Mouse (Mus musculus): ENCODE data around the gene Rprd2. TPM values are rescaled to one million over a fixed set of nuclear protein-coding genes. Genes with fewer than 3 reads are reported as not detected.

Gene Rprd2
- polyA plus RNA-seq, 1 experiment = 7.7 TPM

GRCm38 (mm10) chr3:95761771-95762170 is 56.9 kb downstream of the Rprd2 start:
- no peak overlapping the region for H3ac ChIP-seq (ENCODE audit: control insufficient read depth, insufficient read length, low read depth)
- TF ChIP-seq MYOG (IDR thresholded peaks at IDR 0.05; ENCODE audit: control insufficient read depth, extremely low read depth, insufficient read length) (no peak), MYOD1 (IDR thresholded peaks at IDR 0.05; ENCODE audit: control insufficient read depth, insufficient read length, low read depth) (no peak), CEBPB (IDR thresholded peaks at IDR 0.05; ENCODE audit: low read depth) (no peak), CTCF (IDR thresholded peaks at IDR 0.05; ENCODE audit: control insufficient read depth, insufficient read depth, insufficient read length) (no peak), MAX (IDR thresholded peaks at IDR 0.05) (no peak), USF1 (IDR thresholded peaks at IDR 0.05; ENCODE audit: low read depth) (no peak), FOSL1 (IDR thresholded peaks at IDR 0.05; ENCODE audit: insufficient read depth, low read length, poor library complexity, severe bottlenecking) (no peak)
- no peak overlapping the region for H3K4me3 ChIP-seq (ENCODE audit: insufficient read depth, poor library complexity, severe bottlenecking)
- no peaks in the 10 kb centered on the region for H3K79me3 ChIP-seq (ENCODE audit: low read depth)
- H3K36me3 ChIP-seq (ENCODE audit: control insufficient read depth, insufficient read depth) = peaks cover 25% of the 10 kb centered on the region
- no peaks in the 10 kb centered on the region for H3K79me2 ChIP-seq (ENCODE audit: control insufficient read depth, insufficient read depth)
- no peaks in the 10 kb centered on the region for H3K27me3 ChIP-seq (ENCODE audit: control insufficient read depth, insufficient read depth, insufficient read length)

- Histone ChIP-seq H3K36me3 (ENCODE audit: control insufficient read depth, insufficient read depth) (peaks cover 19% of the 10 kb centered on the region), H3K79me2 (ENCODE audit: control insufficient read depth, insufficient read depth) (no peaks in the 10 kb centered on the region), H3ac (ENCODE audit: control insufficient read depth, insufficient read length, low read depth) (no peak overlapping the region), H3K27me3 (ENCODE audit: control insufficient read depth, insufficient read depth, insufficient read length) (no peaks in the 10 kb centered on the region), H3K79me3 (ENCODE audit: low read depth) (no peaks in the 10 kb centered on the region), H3K4me3 (ENCODE audit: insufficient read depth, poor library complexity, severe bottlenecking) (no peak overlapping the region)
- TF ChIP-seq MAX (IDR thresholded peaks at IDR 0.05) (no peak), FOSL1 (IDR thresholded peaks at IDR 0.05; ENCODE audit: insufficient read depth, low read length, poor library complexity, severe bottlenecking) (no peak), USF1 (IDR thresholded peaks at IDR 0.05; ENCODE audit: low read depth) (no peak), MYOG (IDR thresholded peaks at IDR 0.05; ENCODE audit: control insufficient read depth, extremely low read depth, insufficient read length) (no peak)
These were observed 58.0 kb downstream of the Rprd2 start for GRCm38 (mm10) chr3:95760656-95761055.

DNA sequence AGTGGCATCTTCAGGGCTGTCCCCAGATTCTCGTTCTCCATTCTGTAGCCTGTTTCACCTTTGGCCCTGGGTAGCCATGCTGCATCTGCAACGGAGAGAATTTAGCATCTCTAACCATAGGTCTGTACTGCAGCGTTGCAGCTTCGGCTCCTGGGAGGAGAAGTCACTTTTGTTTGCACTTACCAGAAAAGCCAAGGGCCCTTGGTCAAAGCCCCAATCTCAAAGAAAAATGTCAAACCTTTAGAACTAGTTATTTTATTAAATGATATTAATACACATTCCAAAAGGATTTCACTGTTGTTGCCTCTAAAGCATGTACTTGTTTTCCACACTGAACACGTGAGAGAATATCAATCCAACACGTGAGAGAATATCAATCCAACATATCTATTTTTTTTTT is 58.6 kb downstream of the Rprd2 start, which contains the start of gene Tars2:
TSS of gene Tars2 (minus strand) at position 101 of the 400 bp plus-strand sequence.
- no peak within 1 kb of the TSS for H3ac ChIP-seq (ENCODE audit: control insufficient read depth, insufficient read length, low read depth)
- no peak for TF ChIP-seq MAX (IDR thresholded peaks at IDR 0.05)
- no peak for TF ChIP-seq MYOD1 (IDR thresholded peaks at IDR 0.05; ENCODE audit: control insufficient read depth, insufficient read length, low read depth)
- no peak for TF ChIP-seq CEBPB (IDR thresholded peaks at IDR 0.05; ENCODE audit: low read depth)
- TF ChIP-seq MYOG (IDR thresholded peaks at IDR 0.05; ENCODE audit: control insufficient read depth, extremely low read depth, insufficient read length) = no peak
- TF ChIP-seq FOSL1 (IDR thresholded peaks at IDR 0.05; ENCODE audit: insufficient read depth, low read length, poor library complexity, severe bottlenecking) = no peak
- no peak for TF ChIP-seq CTCF (IDR thresholded peaks at IDR 0.05; ENCODE audit: control insufficient read depth, insufficient read depth, insufficient read length)
- no peak for TF ChIP-seq USF1 (IDR thresholded peaks at IDR 0.05; ENCODE audit: low read depth)
- H3K79me3 ChIP-seq (ENCODE audit: low read depth) = no peaks in the 10 kb centered on the region
- H3K79me2 ChIP-seq (ENCODE audit: control insufficient read depth, insufficient read depth) = no peaks in the 10 kb centered on the region
- H3K4me3 ChIP-seq (ENCODE audit: insufficient read depth, poor library complexity, severe bottlenecking) = no peak within 1 kb of the TSS
- H3K27me3 ChIP-seq (ENCODE audit: control insufficient read depth, insufficient read depth, insufficient read length) = no peaks in the 10 kb centered on the region
- peaks cover 14% of the 10 kb centered on the region for H3K36me3 ChIP-seq (ENCODE audit: control insufficient read depth, insufficient read depth)

DNA sequence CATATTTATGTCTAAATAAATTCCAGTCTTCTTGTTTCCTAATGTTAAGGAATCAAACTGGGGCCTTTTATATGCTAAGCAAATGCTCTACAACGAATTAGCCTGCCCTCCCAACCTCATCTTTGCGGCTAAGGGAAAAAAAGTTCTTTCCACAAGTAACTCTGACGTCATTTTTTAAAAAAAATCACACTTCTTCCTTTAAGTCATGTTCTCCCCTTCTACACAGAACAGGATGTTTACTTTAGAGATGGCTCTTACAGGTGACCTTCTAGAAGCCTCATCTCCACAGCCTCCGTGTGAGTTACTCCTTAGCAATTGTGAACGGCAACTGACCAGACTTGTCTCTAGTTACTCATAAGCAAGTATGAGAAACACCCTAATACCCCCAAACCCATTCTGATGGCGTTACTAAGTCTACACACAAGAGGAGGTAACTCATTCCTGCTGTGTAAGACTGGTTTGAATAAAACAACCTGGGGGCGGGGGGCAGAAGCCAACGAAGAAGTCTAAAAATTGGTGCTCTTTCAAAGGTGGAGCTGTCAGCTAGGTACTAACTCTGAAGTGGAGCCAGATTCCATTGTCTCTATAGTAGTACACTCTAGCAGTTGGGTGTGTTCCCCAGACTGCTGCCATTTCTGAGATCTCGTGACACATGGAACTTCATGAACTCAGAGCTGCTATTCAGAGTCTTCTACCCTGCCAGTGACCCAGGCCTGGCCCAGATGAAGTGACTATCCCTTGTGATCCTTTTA is 60.0 kb downstream of the Rprd2 start:
- no peak for TF ChIP-seq CTCF (IDR thresholded peaks at IDR 0.05; ENCODE audit: control insufficient read depth, insufficient read depth, insufficient read length)
- TF ChIP-seq USF1 (IDR thresholded peaks at IDR 0.05; ENCODE audit: low read depth) = no peak
- TF ChIP-seq MYOG (IDR thresholded peaks at IDR 0.05; ENCODE audit: control insufficient read depth, extremely low read depth, insufficient read length) = no peak
- no peak for TF ChIP-seq MYOD1 (IDR thresholded peaks at IDR 0.05; ENCODE audit: control insufficient read depth, insufficient read length, low read depth)
- no peaks in the 10 kb centered on the region for H3K27me3 ChIP-seq (ENCODE audit: control insufficient read depth, insufficient read depth, insufficient read length)
- H3K36me3 ChIP-seq (ENCODE audit: control insufficient read depth, insufficient read depth) = peaks cover 4% of the 10 kb centered on the region
- H3K4me3 ChIP-seq (ENCODE audit: insufficient read depth, poor library complexity, severe bottlenecking) = no peak overlapping the region
- no peak overlapping the region for H3ac ChIP-seq (ENCODE audit: control insufficient read depth, insufficient read length, low read depth)
- no peaks in the 10 kb centered on the region for H3K79me3 ChIP-seq (ENCODE audit: low read depth)
- H3K79me2 ChIP-seq (ENCODE audit: control insufficient read depth, insufficient read depth) = peaks cover 10% of the 10 kb centered on the region

DNA sequence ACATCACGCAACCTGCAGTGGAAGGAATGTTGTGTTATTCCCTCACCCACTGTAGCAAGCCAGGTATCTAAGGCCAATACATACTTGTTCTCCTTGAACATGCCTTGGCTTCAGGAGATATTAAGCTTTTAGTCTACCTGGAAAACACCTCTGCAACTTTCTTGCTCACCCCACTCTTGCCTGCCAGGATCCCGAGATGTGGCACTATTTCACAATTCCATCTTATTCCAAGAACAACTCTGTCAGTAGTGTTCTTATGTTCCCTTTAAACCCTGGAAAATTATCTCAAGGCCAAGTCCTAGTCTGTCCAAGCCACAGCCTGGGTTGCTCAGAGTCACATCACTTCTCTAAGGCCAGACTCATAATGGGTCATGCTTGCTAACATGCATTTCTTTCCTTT is 61.9 kb downstream of the Rprd2 start:
- no peak overlapping the region for H3ac ChIP-seq (ENCODE audit: control insufficient read depth, insufficient read length, low read depth)
- no peaks in the 10 kb centered on the region for H3K27me3 ChIP-seq (ENCODE audit: control insufficient read depth, insufficient read depth, insufficient read length)
- H3K4me3 ChIP-seq (ENCODE audit: insufficient read depth, poor library complexity, severe bottlenecking) = no peak overlapping the region
- H3K36me3 ChIP-seq (ENCODE audit: control insufficient read depth, insufficient read depth) = peaks cover 17% of the 10 kb centered on the region
- no peak for TF ChIP-seq MAX (IDR thresholded peaks at IDR 0.05)
- TF ChIP-seq MYOD1 (IDR thresholded peaks at IDR 0.05; ENCODE audit: control insufficient read depth, insufficient read length, low read depth) = no peak
- no peak for TF ChIP-seq FOSL1 (IDR thresholded peaks at IDR 0.05; ENCODE audit: insufficient read depth, low read length, poor library complexity, severe bottlenecking)
- no peak for TF ChIP-seq MYOG (IDR thresholded peaks at IDR 0.05; ENCODE audit: control insufficient read depth, extremely low read depth, insufficient read length)
- no peak for TF ChIP-seq CTCF (IDR thresholded peaks at IDR 0.05; ENCODE audit: control insufficient read depth, insufficient read depth, insufficient read length)
- no peak for TF ChIP-seq USF1 (IDR thresholded peaks at IDR 0.05; ENCODE audit: low read depth)
- no peak for TF ChIP-seq CEBPB (IDR thresholded peaks at IDR 0.05; ENCODE audit: low read depth)
- peaks cover 29% of the 10 kb centered on the region for H3K79me2 ChIP-seq (ENCODE audit: control insufficient read depth, insufficient read depth)
- H3K79me3 ChIP-seq (ENCODE audit: low read depth) = peaks cover 2% of the 10 kb centered on the region
